Mouse (Mus musculus) splenic B cell, adult 2 months (primary cell): ENCODE measurements at regions not wholly inside any gene's neighbourhood (a gene's known extent, or its start where the extent isn't known, plus 50 kb on each side); places are given as distances from the start of the nearest gene placed in this dataset.
A peak's percentile ranks its signal among the peaks of the same experiment; 100 is the strongest.

Experiments used
- DNase-seq: peaks from one replicate; pipeline ENCODE4 v3.0.0-alpha.2; 2011; ENCODE audit warnings: low read depth, low spot score
- H3K27me3 ChIP-seq: 2 replicates; pipeline ENCODE4 v1.6.1; 2012; ENCODE audit warnings: mild to moderate bottlenecking, low read length, moderate library complexity, mixed read lengths; ENCODE audit not compliant: control insufficient read depth, poor library complexity, insufficient read depth, severe bottlenecking
- H3K36me3 ChIP-seq: 2 replicates; pipeline ENCODE4 v1.6.1; 2012; ENCODE audit warnings: mild to moderate bottlenecking, low read length, moderate library complexity, mixed read lengths; ENCODE audit not compliant: control insufficient read depth, poor library complexity, insufficient read depth, severe bottlenecking

GRCm38 (mm10) chr12:51294971-51295477 lies 52.8 kb upstream of the G2e3 start:
- H3K27me3 ChIP-seq: no peaks in the 10 kb centered on the region
- no peaks in the 10 kb centered on the region for H3K36me3 ChIP-seq
- DNase-seq: no peak

GRCm38 (mm10) chr12:51278358-51278757 lies 69.5 kb upstream of the G2e3 start:
- DNase-seq: no peak
- H3K36me3 ChIP-seq: no peaks in the 10 kb centered on the region
- H3K27me3 ChIP-seq: no peaks in the 10 kb centered on the region

- peak; percentile 2 for DNase-seq
- Histone ChIP-seq H3K27me3 (no peaks in the 10 kb centered on the region), H3K36me3 (no peaks in the 10 kb centered on the region)
Measured at GRCm38 (mm10) chr12:51275818-51276538, 71.9 kb upstream of the G2e3 start.

DNA sequence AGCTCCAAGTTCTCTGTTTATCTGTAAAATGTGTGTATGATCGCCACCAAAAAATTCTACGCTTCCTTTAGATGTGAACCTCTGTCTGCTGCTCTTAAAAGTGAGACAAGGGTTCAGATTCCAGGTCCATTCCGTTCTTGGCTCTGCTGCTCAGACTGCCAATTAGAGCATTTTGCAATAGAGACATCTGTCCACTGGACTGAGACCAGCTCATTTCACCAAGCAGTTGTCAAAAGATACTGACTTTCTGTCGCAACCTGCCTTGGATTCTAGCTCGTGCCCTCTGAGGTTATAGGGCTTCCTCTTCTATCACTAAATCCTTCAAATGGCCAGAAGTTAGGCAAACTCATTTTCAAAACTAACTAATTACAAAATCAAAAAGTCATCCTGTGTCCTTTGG lies 74.4 kb upstream of the G2e3 start:
- no peak for DNase-seq
- Histone ChIP-seq H3K27me3 (no peaks in the 10 kb centered on the region), H3K36me3 (no peaks in the 10 kb centered on the region)

- DNase-seq: no peak
- Histone ChIP-seq H3K36me3 (no peaks in the 10 kb centered on the region), H3K27me3 (no peaks in the 10 kb centered on the region)
Measured at GRCm38 (mm10) chr12:51242839-51243238, 105.0 kb upstream of the G2e3 start.

DNA sequence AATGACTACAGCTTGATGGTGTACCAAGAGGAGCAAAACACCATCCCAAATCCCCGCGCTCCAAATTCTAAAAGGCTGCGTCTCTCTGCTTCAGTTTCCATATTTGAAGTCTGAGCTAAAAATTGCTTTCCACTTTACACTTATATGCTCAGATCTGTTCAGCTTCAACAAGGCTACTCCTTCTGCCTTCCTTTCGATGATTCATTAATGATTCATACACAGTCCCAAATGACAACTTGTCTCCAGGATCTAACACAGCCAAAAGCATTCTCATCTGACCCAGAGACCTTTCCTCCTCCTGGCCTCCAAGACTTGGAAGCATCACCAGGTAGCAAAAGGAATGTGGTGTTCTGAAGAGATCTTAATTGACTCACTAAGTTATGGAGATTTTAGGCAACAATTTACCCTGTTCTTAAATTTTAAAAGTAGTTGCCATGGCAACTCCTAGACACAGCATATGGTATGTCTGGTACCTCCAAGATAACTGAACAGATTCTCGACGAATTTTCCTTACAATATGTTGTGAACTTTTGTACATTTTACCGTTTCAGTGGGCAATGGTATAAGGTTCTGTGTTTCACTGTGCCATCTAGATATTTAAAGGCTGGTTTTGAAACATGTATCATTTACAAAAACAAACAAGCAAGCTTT lies 106.6 kb upstream of the G2e3 start:
- no peaks in the 10 kb centered on the region for H3K27me3 ChIP-seq
- no peak for DNase-seq
- no peaks in the 10 kb centered on the region for H3K36me3 ChIP-seq

- no peaks in the 10 kb centered on the region for H3K27me3 ChIP-seq
- no peaks in the 10 kb centered on the region for H3K36me3 ChIP-seq
- DNase-seq: no peak
Measured at GRCm38 (mm10) chr12:51211691-51212090, 136.2 kb upstream of the G2e3 start.

- no peaks in the 10 kb centered on the region for H3K36me3 ChIP-seq
- DNase-seq: no peak
- H3K27me3 ChIP-seq: no peaks in the 10 kb centered on the region
Measured at GRCm38 (mm10) chr12:51196289-51196688, 151.6 kb upstream of the G2e3 start.

- no peak for DNase-seq
- Histone ChIP-seq H3K27me3 (no peaks in the 10 kb centered on the region), H3K36me3 (no peaks in the 10 kb centered on the region)
Measured at GRCm38 (mm10) chr12:51195136-51195535, 152.7 kb upstream of the G2e3 start.

GRCm38 (mm10) chr12:51190754-51191153 lies 157.1 kb upstream of the G2e3 start:
- Histone ChIP-seq H3K27me3 (no peaks in the 10 kb centered on the region), H3K36me3 (no peaks in the 10 kb centered on the region)
- DNase-seq: no peak

GRCm38 (mm10) chr12:51190186-51190585 lies 157.7 kb upstream of the G2e3 start:
- H3K36me3 ChIP-seq: no peaks in the 10 kb centered on the region
- no peaks in the 10 kb centered on the region for H3K27me3 ChIP-seq
- DNase-seq: no peak

GRCm38 (mm10) chr12:51188229-51188628 lies 159.6 kb upstream of the G2e3 start:
- H3K27me3 ChIP-seq: no peaks in the 10 kb centered on the region
- no peaks in the 10 kb centered on the region for H3K36me3 ChIP-seq
- DNase-seq: no peak

GRCm38 (mm10) chr12:51187726-51188125 lies 160.1 kb upstream of the G2e3 start:
- no peaks in the 10 kb centered on the region for H3K36me3 ChIP-seq
- no peak for DNase-seq

DNA sequence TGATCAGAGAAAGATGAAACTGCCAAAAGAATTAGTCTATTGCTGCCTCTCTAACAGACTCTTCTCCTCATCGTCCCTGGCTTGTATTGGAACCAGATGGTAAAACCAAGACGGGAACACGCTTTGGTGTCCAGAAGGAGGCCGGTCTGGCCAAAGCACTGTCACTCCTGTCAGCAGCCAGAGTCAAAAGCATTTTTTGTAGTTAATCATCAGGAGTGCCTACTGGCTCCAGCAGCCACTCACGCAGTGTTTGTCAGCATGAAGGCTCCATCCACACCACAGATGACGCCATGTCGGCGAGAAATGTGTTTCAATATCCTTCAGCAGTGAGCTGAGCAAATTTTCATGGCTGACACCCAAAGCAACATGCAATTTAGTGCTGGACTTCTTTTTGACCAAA lies 162.1 kb upstream of the G2e3 start:
- no peak for DNase-seq
- no peaks in the 10 kb centered on the region for H3K27me3 ChIP-seq
- no peaks in the 10 kb centered on the region for H3K36me3 ChIP-seq

More at GRCm38 (mm10) chr12:51187726-51188125, 160.1 kb upstream of the G2e3 start:
- no peaks in the 10 kb centered on the region for H3K27me3 ChIP-seq

GRCm38 (mm10) chr12:51174906-51175756 lies 172.7 kb upstream of the G2e3 start:
- no peaks in the 10 kb centered on the region for H3K36me3 ChIP-seq
- H3K27me3 ChIP-seq: no peaks in the 10 kb centered on the region
- DNase-seq: no peak
